Mouse (Mus musculus) ES-E14 (cell line): Measurements from ENCODE around the gene Msln.

ENCODE experiments used
- HCFC1 ChIP-seq: IDR thresholded peaks from 2 replicates; pipeline ENCODE4 v1.6.1; 2012; ENCODE audit warnings: low read length, inconsistent platforms, borderline replicate concordance; ENCODE audit not compliant: insufficient read depth
- MAFK ChIP-seq: IDR thresholded peaks from 2 replicates; pipeline ENCODE4 v1.6.1; 2014; ENCODE audit warnings: mild to moderate bottlenecking, low read depth, low read length, inconsistent platforms; ENCODE audit not compliant: insufficient read depth
- ZC3H11A ChIP-seq: IDR thresholded peaks from 2 replicates; pipeline ENCODE4 v1.6.1; 2012; ENCODE audit warnings: low read depth, mild to moderate bottlenecking, inconsistent platforms, low read length, borderline replicate concordance
- ZNF384 ChIP-seq: IDR thresholded peaks from 2 replicates; pipeline ENCODE4 v1.6.1; 2012; ENCODE audit warnings: low read depth, low read length, inconsistent platforms

GRCm38 (mm10) chr17:25777948-25778347 is 23.8 kb upstream of the Msln start:
- no peak for TF ChIP-seq ZNF384
- no peak for TF ChIP-seq ZC3H11A
- no peak for TF ChIP-seq HCFC1
- TF ChIP-seq MAFK = no peak
